Mouse (Mus musculus) urinary bladder, postnatal 25 days (tissue): ENCODE measurements around the gene Abl2.
"Not testable (repeated sequence)": the region's sequence is repeated elsewhere in the genome, so short reads cannot be mapped to it uniquely, and the experiment has no call there.

Experiments used
- DNase-seq: peaks from one replicate; pipeline ENCODE4 v3.0.0; 2022; ENCODE audit warnings: low spot score

Abl2 gene

DNA sequence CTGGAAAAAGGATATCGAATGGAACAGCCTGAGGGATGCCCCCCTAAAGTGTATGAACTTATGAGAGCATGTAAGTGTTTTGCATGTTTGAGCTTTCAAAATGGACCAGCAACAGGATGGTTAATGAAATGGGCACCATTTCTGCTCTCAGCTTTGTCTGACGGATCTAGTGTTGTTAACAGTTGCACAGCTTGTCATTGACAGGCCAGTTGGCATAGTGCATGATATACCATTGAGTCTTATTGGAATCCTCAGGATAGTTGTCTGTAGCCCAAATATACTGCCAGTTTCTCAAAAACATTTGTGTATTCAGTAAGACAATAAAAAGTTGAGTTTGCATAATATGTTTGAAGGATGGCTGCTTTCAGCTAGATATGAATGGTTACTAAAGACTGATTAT, 76.6 kb downstream of the Abl2 start:
- no peak for DNase-seq

DNA sequence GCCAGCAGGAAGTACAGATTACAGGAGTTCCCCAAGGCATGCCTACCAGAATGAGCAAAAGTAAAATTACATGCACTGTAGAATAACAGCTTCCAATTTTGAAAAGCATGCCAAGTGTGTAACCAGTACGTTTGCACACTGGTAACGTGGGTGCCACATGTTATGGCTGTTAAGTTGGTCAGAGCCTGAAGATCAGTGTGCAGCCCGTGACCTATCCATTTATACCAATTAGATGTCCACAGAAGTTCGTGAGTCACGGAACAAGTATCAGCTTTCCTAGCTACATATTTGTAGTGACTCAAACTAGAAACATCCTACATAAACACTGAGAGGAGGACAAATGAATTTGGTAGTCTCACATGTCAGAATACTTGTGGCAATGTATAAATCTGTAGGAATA, 80.9 kb downstream of the Abl2 start:
- no peak for DNase-seq

DNA sequence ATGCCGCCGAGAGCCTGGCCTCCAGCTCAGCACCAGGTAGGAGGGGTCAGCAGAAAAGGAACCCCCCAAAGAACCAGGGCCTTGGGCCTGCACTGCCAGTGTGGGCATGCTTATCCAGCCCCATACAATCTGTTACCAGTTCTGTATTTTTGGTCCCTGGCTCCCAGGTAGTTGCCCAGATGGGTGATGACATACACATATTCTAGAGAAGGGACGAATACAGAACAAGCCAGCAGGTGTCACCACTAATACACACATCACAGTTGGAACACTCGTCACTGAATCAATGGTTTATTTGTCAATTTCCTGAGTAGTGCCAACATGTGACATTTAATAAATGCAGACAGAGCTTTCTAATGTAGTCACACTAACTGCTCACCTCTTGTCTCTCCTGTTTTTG, 82.0 kb downstream of the Abl2 start:
- DNase-seq: no peak

DNA sequence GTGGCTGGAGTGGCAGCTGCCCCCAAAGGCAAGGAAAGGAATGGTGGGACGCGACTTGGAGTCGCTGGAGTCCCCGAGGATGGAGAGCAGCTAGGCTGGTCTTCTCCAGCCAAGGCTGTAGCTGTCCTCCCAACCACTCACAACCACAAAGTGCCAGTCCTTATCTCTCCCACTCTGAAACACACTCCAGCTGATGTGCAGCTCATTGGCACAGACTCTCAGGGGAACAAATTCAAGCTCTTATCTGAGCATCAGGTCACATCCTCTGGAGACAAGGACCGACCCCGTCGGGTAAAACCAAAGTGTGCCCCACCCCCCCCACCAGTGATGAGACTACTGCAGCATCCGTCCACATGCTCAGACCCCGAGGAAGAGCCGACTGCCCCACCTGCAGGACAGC, 83.2 kb downstream of the Abl2 start:
- DNase-seq: no peak

DNA sequence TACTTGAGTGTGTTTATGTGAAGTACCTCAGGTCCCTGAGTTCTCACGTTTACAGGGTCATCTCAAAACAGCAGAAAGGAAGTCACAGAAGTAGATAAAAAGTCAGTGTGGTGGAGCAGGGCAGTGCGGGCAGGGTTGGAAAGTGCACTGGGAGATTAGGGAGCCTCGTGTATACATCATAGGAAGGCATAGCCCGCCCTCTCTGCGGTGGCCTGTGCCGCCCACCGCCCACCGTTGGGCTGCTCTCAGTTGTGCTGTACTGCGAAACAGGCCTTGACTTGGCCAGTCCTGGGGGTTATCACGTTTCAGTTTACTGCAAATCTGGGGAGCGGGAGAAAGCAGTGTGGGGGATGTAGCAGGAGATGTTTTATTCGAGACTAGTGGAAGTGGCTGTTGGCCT, 84.2 kb downstream of the Abl2 start:
- DNase-seq: no peak

DNA sequence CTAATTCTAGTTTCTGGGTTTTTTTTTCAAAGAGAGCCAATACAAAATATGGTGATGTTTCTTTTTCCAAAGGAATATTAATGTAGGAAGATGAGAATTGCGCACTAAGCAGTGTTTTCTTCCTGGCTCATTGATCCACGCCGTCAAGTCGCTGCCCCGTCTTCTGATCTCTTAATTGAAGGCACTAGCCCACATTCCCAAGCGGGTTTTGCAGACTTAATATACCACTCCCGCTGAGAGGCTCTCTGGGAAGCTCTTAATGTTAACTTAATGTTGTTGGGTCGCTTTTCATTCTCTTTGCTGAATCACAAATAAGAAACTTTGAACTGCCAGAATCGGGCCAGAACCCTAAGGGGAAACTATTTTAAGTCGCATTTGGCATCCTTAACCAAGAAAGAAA, 85.5 kb downstream of the Abl2 start:
- DNase-seq: no peak

DNA sequence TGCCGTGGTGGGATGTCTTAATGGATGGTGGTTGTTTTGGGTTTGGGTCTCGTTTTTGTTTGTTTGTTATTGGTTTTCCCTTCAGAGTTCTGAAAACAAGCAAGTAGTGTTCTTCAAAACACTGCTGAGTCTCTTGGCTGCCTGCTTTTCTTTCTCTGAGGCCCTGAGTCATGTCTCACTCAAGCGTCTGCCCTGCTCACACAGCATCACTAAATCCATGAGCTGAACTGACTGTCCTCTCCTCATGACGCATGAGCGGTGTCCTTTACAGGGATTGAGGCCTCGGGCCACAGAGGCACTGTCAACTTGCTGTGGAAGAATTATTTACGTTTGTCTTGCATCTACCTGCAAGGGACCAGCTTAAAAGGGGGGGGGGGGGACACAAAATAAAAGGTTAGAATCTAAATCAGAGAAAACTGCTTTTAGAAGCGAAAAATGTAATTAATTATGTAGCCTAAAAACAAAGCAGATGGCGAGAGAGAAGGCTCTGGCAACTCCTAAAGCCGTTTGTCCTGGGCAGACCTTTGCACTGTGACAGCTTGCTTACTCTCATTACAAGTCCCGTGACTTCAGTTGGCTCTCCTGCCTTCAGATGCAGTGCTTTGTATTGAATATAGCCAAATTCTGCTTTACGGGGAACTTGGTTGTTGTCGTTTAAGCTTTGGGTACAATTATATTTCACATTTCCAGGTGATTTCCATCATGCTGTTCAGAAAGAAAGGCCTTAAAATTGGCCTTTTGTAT, 86.4 kb downstream of the Abl2 start:
- no peak for DNase-seq

DNA sequence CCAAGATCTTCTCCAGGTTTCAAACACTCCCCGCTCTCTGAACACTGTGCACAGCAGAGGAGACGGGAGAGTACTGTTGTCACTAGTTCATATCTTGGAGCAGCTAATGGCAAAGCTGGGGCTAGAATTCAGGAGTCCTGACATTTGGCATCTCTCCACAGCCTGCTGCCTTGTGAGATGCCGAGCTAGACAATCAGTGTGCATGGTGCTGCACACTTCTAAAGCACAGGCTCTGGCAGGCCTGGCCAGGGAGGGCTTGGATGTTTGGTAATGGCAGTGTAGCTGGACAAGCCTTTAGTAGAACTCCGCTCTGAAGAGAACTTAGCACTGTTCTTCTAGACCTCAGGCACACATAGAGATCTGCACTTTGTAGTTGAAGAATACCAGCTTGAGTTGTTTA, 87.4 kb downstream of the Abl2 start:
- DNase-seq: no peak

DNA sequence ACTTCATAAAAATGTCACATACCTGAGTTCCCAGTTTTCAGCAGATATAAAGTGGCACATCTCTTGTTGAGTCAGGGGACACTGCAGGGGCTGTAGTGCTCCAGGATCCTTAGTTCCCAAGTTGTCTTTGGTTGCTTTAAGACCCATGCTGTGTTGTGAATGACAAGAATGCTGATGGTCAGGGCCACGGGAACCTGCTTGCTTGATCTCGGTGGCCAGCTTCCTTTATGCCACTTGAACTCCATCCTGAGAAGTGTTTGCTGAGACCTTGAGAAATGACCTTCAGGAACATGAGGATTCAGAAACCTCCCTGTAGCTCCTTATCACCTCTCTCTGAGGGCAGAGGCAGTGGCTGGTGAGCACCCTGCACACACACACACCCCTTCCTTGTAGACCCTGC, 90.1 kb downstream of the Abl2 start:
- no peak for DNase-seq

DNA sequence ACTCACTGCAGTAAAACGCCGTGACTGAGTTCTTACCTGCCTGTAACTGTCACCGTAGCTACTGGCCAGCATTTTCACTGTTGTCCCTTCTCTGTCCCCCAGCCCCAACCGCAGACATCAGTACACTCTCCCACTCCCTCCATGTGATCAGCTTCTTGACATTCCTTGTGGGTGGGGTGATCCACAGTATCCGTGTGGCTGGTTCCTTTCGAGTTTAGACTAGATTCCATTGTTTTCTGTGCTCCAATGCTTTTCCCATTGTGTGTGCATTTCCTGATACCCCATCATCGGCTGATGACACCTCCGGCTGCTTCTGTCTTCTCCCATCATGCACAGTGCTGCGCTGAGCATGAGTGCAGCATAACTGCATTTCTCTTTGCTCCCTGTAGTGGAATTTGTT, 92.0 kb downstream of the Abl2 start:
- no peak for DNase-seq

DNA sequence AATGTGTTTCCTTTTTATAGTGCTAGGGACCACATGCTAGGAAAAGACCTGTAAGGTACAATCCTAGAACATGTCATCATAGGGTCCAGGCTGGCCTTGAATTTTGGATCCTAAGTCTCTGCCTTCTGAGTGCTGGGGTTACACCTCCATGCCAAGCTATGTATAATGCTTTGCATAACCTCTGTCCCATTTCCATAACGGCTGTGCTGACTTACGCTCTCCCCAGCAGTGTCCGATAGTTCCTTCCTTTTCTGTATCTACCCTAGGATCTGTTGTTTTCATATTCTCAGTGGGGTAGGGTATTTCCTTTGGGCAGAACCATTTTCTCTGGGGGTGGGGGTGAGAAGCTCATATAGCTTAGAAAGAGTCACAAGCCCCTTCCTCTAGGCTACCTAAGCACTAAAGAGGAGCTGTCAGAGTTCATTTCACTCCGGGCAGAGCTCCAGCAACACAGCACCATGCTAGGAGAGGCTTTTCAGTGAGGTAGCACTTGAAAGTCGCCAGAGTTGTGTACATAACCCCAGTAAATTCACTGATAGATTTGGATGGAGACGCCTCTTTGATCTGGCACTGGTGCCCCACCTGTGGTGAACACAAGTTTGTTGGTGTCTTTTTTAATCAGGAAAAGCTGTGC, 93.7 kb downstream of the Abl2 start:
- no peak for DNase-seq

DNA sequence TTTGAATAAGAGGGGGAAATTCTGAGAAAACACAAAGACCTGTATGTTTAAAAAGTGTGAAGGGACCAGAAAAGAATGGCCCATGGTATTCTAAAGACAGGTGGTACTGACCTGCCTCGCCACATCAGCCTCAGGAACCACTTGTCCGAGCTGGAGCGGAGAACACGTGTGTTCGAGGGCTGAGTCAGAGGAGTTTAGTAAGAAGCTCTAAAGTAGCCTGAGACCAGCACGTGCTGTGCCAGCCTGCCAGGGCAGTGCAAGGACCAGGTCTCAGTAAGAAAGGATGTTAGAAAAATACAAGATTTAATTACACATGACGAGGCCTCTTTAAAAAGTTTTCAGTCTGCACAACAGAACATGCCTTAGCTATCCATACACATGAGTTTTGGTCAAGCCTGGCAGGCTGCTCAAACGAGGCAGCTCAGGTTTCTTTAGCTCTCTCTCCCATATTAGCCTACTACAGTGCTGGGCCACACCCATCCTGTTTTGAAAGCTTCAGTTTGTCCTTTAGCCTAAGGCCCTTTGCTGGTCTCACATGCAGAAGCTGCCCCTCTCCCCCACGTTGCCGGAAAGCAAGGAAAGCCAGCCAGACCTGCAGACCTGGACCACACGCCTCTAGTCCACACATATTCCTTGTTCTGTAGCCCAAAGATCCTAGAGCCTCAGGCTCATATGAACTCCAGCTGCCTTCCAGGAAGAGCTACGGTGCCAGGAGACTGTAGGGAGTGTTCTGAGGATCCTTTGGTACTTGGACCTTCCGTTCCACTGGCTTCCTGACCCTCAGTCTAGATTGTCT, 96.3 kb downstream of the Abl2 start:
- DNase-seq: no peak

DNA sequence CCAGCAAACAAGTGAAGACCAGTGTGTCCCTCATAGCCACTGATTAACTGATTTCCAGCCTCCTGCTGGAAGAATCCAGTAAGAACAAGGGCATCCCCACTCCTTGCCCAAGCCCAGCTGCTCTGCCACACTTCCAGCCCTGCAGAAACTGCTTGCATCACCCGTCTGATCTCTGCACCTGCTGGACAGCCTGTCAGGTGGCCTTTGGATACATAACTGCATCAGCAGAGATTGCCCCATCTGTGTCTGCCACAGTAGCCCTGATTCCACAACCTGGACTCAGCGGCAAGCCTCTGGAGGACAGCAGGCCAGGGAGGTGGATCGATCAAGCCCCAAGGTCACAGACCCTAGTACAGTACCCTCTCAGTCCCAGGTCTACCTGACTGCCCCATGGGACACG, 98.9 kb downstream of the Abl2 start:
- DNase-seq: no peak

DNA sequence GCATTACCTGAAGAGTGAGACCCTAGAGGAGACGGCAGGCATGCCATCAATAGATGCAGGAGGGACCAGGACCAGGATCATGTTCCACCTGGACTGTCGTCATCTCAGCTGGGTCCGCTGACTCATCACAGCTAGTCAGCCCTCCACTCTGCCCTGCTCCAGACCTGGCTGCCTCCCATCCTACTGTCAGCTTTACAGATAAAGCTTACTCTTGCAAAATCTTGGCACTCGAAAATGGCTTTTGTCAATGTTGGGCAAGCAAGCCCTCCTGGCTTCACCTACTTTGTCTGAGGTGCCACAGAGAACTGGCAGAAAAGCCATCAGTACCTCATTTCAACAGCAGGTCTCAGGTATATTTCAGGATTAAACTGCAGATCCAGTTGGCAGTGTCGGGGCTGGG, 100.1 kb downstream of the Abl2 start:
- DNase-seq: no peak

DNA sequence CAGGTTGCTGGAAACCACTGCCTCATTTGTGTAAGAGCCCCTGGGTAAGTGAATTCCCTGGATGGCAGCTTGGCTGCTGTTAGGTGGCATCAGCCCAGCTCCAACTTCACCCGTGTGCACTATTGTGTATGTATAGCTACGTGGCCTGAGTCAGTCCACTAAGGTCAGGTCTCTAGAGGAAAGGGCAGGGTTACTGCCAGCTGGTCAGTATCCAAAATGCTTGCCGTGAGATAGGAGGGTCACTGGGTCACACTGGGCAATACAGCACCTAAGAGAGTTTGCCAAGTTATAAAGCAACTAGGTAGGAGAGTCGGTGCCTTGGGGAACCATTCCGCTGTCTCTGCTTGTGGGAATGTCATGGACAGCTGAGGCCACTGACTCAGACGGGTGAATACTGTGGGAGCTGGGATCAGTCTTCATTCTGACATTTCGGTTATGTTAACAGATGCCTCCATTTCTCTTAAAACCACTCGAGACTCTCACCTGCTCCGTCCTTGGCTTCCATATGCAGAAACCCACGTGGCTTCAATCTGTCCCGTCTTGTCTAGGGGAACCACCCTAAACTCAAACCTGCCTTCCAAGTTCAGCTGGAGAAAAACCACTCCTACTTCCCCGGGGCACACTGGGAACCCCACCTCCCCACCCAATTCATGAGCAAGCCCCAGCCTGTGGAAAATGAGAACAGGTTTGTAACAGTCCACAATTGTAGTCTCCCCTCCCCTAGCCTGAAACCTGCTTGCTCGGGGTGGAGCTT, 101.5 kb downstream of the Abl2 start:
- no peak for DNase-seq

DNA sequence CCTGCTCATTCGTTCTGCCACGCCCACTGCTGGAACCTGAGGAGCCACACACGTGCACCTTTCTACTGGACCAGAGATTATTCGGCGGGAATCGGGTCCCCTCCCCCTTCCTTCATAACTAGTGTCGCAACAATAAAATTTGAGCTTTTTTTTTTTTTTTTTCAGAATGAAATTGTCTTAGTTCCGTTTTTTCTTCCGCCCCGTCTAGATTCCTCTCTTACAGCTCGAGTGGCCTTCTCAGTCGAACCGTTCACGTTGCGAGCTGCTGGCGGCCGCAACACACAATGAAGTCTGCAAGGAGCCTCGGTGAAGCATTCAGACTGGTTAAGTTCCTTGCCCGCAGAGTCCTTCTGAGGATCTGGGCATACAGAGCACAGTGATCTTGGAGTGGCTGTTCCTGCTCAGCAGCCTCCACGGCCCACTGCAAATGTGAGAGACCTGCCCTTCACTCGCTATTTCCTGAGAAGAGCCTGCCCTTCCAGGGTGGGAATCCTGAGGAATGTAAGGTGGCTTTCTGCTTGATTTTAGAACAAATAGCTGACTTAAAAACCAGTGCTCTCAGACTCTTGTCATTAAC, 102.2 kb downstream of the Abl2 start:
- DNase-seq: not testable (repeated sequence)

DNA sequence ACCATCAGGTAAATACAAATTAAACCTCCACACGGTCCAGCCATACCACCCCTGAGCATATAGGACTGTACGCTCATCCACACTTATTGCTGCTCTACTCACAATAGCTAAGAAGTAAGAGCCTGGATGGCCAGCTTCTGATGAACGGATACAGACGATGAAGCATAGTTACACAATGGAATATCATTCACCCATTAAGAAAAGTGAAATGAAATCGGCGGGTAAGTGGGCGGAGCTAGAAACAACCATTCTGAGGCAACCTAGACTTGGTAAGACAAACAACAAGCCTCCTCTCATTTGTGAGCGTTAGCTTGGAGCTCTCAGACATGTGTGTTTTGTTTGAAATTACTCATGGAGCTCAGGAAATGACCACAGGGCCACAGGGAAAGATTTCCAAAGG, 107.2 kb downstream of the Abl2 start:
- DNase-seq: no peak

DNA sequence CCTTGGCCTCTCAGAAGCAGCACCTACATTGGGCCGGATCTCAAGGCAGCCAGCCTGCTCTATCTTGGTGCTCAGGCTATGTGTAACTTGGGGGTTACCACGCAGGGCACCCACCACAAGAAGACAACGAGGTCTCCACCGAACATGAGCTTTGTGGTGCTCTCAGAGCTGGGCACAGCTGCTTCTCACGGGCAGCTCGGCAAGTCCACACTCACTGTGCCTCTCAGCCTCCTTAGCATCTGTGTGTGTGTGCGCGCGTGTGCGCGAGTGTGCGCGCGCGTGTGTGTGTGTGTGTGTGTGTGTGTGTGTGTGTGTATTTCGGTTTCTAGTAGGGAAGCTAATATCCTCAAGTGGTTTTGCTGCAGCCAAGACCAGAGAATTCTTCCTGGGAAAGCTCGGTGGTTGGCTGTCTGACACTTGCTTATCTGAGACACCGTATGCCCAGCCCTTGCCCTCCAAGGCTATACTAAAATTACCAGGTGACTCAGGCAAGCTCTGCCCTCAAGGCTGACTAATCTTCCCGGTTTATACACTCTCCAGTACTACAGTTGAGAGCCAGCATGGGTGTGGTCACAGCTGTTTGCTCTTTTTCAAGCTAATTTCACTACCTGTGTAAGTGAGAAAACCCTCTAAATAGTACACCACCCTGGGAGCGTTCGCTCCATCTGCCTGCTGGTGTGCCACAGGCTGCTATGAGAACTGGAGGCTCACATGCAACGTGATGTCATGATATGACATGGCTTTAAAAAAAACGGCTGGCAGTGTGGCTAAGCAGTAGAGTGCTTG, 108.7 kb downstream of the Abl2 start:
- DNase-seq: no peak

DNA sequence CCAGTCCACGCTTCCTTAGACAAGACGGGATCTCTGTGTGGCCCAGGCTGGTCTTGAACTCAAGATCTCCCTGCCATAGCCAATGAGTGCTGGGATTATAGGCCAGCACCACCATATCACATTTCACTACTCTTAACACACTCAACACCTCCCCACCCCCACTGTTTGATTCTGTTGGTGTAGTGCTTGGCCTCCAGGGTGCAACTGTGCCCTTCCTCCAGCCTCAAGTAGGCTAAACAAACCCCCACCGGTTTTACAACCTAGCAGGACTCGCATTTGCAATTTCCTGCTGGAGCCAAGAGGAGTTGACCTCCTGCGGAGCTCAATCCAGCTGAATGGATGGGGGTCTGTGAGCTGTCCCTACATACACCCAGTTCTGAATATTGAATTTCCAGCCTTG, 110.0 kb downstream of the Abl2 start:
- DNase-seq: no peak

DNA sequence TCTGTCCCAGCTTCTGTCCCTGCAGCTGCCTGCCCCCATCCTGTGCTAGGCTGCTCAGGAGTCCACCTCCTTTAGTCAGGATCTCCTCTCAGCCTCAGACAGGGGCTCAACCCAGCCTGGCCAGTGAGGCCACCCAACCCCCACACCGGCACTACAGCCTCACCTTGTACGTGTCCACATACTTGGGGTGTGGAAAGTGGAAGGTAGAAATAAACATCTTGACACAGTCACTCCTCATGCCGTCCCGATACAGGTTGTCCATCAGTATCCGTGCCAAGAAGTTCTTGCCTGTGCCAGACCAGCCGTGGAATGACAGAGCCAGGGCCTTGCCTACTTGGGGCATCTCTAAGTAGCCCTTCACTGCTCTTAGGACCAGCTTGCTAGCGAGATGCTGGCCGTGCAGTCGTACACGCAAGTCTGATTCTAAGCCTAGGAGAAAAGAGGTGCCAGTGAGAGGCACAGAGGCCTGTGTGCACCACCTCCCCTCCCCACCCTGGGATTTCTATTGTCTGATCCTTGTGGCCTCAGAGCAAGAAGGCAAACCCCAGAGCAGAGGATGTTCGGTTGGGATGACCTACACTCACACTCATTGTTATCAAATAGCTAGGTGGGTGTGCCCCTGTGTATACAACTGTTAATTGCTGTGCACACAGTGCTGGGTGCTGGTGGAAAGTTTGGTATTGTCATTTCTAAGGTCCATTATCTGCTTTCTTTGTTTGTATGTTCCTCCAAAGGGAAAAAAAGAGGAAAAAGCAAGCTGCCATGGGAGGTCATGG, 110.8 kb downstream of the Abl2 start:
- no peak for DNase-seq

DNA sequence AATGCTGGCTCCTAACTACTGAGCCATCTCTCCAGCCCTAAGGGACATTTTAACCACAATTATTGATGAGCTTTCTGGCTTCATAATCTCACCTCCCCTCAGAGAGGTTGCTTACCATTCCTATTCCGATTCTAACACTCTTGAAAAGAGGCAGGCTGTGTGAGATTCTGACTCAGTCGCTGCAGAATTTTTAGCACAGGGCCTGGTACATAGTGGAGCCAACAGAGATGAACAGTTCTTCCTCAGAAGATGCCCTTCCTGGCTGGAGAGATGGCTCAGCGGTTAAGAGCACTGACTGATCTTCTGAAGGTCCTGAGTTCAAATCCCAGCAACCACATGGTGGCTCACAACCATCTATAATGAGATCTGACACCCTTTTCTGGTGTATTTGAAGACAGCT, 113.3 kb downstream of the Abl2 start:
- DNase-seq: no peak
